Mouse (Mus musculus) liver, embryonic 14.5 days (tissue): Measurements from ENCODE around the gene Khdrbs2.

Experiments used
- CTCF ChIP-seq: IDR thresholded peaks from 2 replicates; pipeline ENCODE4 v1.5.1; 2016; ENCODE audit warnings: antibody characterized with exemption, low read depth, control low read depth
- EP300 ChIP-seq: IDR thresholded peaks from 2 replicates; pipeline ENCODE4 v1.6.1; 2016; ENCODE audit warnings: antibody characterized with exemption, low read depth

DNA sequence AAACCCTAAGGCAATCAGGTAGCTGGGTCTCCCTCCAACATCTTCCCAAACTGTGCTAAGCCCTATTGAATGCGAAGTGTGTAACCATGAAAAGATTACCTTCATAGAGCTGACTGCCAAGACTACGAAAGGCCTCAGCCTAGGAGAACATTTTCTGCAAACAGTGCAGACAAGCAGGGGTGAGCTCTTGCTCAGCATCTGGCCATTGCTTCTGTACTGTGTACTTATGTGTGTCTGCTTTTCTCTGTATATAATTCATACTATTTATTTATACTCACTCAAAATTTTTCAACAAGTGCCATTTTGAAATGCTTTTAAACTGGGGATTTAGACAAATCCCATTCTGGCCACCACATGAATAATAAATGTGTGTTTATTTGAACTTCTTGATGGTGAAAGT, 235.1 kb downstream of the Khdrbs2 start:
- no peak for TF ChIP-seq EP300
- TF ChIP-seq CTCF = no peak
